Mouse (Mus musculus) G1E-ER4 (cell line): ENCODE measurements around the gene Nsd1. TPM values are rescaled to one million over a fixed set of nuclear protein-coding genes. Genes with fewer than 3 reads are reported as not detected.

Experiments
- GATA1 ChIP-seq: IDR thresholded peaks from one replicate; pipeline ENCODE4 v1.8.0; 2012; ENCODE audit warnings: low read length, inconsistent platforms
- polyA plus RNA-seq: library from polyadenylated mRNA; stranded (reverse); fragments of >175 nt; gene quantifications from 2 replicates; pipeline ENCODE4 v1.2.3, GENCODE M21; 2012

Gene Nsd1
- polyA plus RNA-seq, result 13.7 and 14.1 TPM in 2 replicates

GRCm38 (mm10) chr13:55209649-55210192 is at the start of gene Nsd1:
Nsd1 (plus strand) TSS chr13:55209782.
- no peak for TF ChIP-seq GATA1

- TF ChIP-seq GATA1, result no peak
These were observed 47.2 kb upstream of the Nsd1 start for GRCm38 (mm10) chr13:55162365-55162764.

- TF ChIP-seq GATA1, result no peak
These were observed 46.0 kb upstream of the Nsd1 start for GRCm38 (mm10) chr13:55163553-55163952.

GRCm38 (mm10) chr13:55165831-55166339 is 43.7 kb upstream of the Nsd1 start:
- TF ChIP-seq GATA1, result no peak

DNA sequence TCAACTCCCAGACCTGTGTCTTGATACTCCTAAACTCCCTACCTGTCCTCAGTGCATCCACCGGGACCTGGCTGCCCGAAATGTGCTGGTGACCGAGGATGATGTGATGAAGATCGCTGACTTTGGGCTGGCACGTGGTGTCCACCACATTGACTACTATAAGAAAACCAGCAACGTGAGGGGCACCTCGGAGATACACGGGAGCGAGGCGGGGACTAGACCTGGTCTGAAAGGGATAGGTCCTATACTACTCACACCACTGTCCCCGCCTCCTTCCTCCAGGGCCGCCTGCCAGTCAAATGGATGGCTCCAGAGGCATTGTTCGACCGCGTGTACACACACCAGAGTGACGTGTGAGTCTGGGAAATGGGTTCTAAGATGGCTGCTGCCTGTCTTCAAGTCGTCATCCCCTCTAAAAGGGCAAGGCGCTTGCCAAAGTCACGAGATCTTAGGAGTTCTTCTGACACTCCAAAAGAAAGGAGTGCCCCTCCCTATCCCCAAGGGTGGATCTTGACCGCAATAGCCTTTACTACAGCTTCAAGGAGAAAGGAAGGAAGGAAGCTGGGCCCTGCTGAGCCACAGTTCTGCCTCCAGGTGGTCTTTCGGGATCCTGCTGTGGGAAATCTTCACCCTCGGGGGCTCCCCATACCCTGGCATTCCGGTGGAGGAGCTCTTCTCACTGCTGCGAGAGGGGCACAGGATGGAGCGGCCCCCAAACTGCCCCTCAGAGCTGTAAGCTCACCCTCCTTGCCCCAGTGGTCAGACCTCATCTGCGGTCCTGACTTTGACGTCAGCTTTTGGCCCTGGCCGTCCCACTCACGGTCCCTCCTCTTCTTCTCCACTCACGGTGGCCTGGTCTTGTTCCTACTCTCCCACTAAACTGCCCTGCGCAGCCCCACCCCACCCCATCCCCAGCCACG is 42.5 kb upstream of the Nsd1 start:
- no peak for TF ChIP-seq GATA1

DNA sequence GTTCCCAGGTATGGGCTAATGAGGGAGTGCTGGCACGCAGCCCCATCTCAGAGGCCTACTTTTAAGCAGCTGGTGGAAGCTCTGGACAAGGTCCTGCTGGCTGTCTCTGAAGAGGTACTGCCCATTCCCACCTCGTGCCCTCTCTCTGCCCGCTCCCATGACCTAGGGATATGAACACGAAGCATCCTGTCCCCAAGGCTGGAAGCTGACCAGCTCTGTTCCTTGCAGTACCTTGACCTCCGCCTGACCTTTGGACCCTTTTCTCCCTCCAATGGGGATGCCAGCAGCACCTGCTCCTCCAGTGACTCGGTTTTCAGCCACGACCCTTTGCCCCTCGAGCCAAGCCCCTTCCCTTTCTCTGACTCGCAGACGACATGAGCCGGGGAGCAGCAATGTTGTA is 41.8 kb upstream of the Nsd1 start:
- TF ChIP-seq GATA1, result no peak

- TF ChIP-seq GATA1, result no peak
These were observed 41.3 kb upstream of the Nsd1 start for GRCm38 (mm10) chr13:55168255-55168654.

GRCm38 (mm10) chr13:55168958-55169369 is 40.6 kb upstream of the Nsd1 start:
- TF ChIP-seq GATA1, result no peak

DNA sequence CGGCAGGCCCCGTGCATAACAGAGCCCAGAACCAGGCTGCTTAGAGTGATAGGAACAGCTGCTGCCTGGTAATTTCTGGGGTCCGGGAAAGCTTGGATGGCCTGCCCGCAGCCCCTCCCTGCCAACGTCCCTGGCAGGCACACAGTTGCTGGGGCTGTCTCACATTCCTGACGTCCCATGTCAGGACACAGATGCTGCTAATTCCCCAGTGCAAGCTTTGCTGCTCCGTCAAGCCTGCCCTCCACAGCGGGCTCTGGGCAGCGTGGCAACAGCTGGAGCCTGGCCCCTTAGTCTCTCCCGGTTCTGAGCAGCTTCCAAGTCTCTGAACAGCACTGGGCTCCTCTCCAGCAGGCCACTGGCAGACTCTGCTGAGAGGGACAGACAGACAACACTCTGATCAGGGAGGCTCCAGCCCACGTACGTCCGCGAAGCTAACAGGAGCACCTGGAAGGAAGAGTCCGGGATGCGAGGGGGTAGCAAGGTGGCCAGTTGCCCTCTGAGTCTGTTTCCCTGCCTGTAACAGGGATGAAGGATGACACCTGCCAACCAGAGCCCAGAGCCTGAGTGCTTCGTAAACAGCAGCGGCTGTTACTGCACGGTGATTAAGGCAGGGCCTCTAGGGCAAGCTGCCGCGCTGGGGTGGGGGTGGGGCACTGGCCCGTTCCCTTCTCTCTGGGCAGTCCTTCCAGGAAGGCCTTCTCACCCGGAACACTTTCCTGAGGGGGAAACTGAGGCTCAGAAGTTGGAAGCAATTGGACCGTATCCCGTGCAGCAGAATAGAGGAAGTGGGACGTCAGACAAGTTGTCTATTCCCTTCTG is 37.9 kb upstream of the Nsd1 start:
- no peak for TF ChIP-seq GATA1

DNA sequence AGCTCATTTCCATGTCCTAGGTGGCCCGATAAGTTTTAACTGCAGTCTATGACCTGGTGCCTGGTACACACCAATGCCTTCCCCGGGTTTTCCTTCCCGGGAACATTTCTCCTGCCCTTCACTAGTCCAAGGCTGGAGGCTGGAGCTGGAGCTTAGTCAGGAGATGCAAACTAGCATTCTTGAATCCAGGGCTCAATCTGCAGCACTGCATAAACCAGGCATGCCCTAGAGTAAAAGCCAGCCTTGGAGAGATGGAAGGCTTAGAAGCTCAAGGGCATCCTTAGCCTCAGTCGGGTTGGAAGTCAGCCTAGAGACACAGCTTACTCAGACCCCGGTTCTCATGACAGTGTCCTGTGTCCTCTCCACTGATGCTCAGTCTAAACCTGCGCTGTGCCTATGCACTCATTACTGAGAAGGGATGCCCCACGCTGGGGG is 37.2 kb upstream of the Nsd1 start:
- TF ChIP-seq GATA1, result no peak

DNA sequence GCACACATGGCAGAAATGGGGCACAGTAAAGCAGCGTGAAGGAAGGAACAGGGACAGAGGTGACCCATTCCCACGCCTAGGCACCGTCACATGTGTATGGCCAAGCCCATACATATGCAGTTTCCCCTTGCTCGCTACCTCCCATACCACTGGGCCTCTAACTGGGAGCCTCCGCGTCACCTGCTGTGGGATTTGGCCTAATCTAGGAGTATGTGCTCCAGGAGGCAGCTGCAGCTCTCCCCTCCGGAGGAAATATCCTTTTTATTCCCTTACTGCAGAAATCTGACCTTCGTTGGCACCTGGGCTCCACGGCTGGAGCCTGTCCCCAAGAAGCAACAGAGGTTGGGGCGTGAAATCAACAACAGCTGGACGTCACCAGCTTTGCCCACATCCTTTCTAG is 35.2 kb upstream of the Nsd1 start:
- TF ChIP-seq GATA1, result no peak

DNA sequence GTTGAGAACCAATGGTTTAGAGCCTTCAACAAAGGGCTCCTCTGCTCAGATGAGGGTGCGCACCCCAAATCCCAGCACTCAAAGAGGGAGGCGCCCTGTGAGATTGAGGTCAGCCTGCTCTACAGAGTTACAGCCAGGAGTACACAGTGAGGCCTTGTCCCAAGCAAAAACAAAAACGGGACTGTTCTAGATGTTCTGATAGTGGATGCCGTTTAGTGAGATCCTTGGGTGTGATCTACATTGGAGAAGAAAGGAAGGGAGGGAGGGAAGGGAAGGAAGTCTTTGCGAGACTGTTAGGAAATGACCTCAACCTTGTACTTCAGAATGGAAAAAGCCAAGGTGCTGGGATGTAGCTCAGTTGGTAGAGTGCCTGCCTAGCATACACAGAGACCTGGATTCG is 33.3 kb upstream of the Nsd1 start:
- no peak for TF ChIP-seq GATA1

- TF ChIP-seq GATA1, result no peak
These were observed 31.6 kb upstream of the Nsd1 start for GRCm38 (mm10) chr13:55177903-55178496.

DNA sequence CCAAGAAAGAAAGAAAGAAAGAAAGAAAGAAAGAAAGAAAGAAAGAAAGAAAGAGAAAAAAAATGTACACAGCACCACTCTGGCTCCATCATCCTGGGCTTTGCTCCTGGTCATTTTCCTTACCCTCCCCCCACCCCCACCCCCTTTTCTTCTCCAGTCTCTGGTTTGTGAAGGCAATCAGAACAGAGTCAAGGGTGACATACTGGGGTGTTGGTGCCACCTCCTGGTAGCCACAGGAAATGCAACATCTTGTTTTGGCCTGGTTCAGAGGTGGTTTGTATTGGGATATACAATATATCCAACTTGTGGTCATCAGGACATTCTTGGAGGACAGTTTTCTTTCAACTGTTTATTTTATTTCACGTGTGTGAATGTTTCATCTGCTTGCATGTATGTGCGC is 31.0 kb upstream of the Nsd1 start:
- no peak for TF ChIP-seq GATA1

DNA sequence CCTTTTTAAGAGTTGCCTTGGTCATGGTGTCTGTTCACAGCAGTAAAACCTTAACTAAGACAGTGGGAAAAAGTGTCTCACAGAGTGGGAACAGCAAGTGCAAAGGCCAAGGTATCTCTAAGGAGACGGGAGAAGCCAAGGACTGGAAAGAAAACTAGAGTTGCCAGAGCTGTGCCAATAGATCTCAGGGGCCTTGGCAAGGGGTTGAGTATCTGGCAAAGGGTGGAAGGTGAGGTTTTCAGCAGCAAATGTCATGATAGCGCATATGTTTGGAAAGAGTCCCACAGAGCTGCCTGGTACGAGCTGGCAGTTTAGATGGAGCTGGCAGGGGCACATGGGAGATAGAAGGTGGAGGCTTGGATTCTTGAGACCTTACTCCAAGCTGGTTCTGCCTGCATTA is 30.0 kb upstream of the Nsd1 start:
- no peak for TF ChIP-seq GATA1
